Mouse (Mus musculus) erythroblast, adult 5-6 weeks (primary cell): ENCODE results near the gene Gm45213. TPM values are rescaled to one million over a fixed set of nuclear protein-coding genes. Genes with fewer than 3 reads are reported as not detected.

Source experiments
- ATAC-seq: replicated peaks from 2 replicates; pipeline ENCODE4 v1.8.0; 2016; ENCODE audit warnings: moderate number of reproducible peaks, mild to moderate bottlenecking, moderate TSS enrichment, inconsistent platforms; ENCODE audit not compliant: poor library complexity, low FRiP score, severe bottlenecking
- total RNA-seq, 2 experiments: library from RNA; stranded (forward) in 1 of 2; stranded (reverse) in 1 of 2; fragments of 150-400 nt in 1 of 2; fragments of 200-764, 138-1000 nt in 1 of 2; gene quantifications; 2 replicates each; pipeline versions ENCODE4 v1.2.3 to v1.2.4; 2015 to 2017; ENCODE audit warnings: low replicate concordance in 2 of 2

The Gm45213 gene
- not detected in 2 replicates for total RNA-seq (2015; ENCODE audit: low replicate concordance)
- not detected in 2 replicates for total RNA-seq (2017; ENCODE audit: low replicate concordance)

GRCm38 (mm10) chr7:66043552-66044459 is at the start of gene Gm45213:
Gene Gm45213, plus strand, starts transcription at chr7:66043602.
- ATAC-seq: no peak

- ATAC-seq: no peak
These were observed 42.2 kb upstream of the Gm45213 start for GRCm38 (mm10) chr7:66001035-66001754.

- ATAC-seq: no peak
These were observed 41.6 kb upstream of the Gm45213 start for GRCm38 (mm10) chr7:66001797-66002196.

DNA sequence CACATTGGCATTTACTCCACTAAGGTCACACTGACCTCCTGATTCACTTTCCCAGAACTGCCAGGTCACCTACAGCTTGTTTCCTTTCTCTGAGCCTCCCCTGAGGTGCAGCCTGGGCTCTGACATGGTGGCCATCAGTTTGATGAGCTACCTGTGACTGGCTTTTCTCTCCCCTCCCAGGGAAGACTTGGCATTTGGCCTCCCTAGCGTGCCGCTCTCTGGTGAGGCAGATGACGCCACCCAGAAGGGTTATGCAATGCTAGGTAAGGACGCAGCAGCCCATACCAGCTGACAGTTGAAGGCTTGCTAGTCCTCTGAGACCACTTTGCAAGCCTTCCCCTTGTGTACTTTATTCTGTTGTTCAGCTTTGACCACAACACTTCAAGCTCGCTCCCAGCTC is 40.0 kb upstream of the Gm45213 start:
- no peak for ATAC-seq

- ATAC-seq: no peak
These were observed 39.4 kb upstream of the Gm45213 start for GRCm38 (mm10) chr7:66003865-66004638.

GRCm38 (mm10) chr7:66005066-66005465 is 38.3 kb upstream of the Gm45213 start:
- ATAC-seq: no peak

DNA sequence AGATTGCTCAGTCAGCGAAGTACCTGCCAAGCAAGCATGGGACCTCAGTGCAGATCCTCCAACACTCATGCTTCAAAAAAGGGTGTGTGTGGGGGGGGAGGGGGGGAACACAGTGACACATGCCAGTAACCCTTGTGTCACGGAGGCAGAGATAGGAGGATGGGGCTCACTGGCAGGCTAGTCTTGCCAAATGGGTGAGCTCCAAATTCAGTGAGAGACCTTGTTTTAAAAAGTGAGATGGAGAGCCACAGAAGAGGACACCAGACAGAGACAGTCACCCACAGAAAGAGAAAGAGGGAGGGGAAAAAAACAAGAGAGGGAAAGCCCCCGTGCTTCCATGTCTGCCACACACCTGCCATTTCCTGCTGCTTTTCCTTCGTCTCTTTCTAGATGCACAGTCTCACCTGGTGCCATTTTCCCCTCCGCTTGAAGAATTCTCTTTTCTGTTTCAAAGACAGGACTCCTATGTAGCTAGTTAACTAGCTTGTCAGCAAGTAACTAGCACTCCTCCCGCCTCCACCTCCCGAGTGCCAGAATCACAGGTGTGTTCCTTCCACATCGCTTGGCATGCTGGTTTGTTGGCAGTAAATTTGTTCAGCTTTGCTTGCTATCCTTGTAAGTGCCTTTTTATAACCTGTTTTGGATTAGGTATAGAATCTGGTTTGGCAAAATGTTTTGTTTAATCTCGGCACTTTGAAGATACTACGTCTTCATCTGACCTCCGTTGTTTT is 35.1 kb upstream of the Gm45213 start:
- no peak for ATAC-seq

GRCm38 (mm10) chr7:66008892-66009273 is 34.5 kb upstream of the Gm45213 start:
- ATAC-seq: no peak

GRCm38 (mm10) chr7:66010518-66010917 is 32.9 kb upstream of the Gm45213 start:
- ATAC-seq: no peak

DNA sequence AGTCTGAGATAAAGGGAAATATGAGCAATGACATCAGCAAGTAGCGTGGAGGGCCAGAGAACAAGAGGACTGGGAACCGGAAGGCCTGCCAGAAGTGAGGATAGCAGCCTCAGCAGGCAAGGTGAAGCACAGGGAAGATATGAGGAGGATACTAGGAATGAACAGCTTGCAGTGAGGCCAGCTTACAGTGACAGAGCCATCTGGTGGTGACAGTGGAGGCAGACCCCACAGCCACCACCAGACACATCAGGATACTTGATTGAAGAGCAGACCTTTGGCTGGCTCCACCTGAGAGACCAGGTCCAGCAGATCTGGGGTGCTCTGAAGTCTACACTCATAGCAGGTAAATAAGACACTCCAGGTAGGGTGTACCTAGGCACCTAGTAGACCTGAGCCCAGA is 15.7 kb upstream of the Gm45213 start:
- ATAC-seq: no peak

DNA sequence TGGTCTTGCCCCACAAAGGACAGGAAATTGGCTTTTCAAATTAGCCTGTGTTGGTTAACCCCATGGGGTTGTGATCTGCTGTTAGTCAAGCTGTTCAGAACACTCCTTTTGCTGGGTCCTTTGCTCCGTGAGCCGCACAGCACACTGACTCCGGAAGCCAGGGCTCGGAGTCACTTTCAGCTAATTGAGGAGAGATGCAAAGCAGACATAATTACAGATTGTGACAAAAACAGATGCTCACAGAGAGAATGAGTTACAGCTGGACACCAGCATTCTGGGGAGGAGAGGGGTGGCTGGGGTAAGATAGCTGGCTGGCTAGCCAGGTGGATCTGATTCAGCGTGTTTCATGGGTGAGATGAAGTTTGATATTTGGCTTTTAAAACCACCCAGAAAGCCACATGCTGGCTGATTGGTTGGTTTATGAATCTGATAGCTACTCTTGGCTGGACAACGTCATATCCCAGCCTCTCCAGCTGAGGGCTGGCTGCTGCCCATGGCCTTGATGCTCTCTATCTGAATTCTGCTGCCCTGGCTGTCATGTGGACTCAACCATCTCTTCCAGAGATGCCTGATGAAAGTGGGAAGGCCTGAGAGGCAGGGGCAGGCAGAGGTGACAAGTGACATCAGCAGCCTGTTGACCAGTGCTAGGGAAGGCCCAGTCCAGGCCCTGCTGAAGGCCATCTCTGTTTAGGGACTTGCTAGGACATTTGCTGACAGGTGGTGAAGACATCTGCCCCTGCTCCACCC is 14.5 kb upstream of the Gm45213 start:
- ATAC-seq: no peak

GRCm38 (mm10) chr7:66036809-66037208 is 6.6 kb upstream of the Gm45213 start:
- no peak for ATAC-seq

GRCm38 (mm10) chr7:66038261-66038660 is 5.1 kb upstream of the Gm45213 start:
- no peak for ATAC-seq

DNA sequence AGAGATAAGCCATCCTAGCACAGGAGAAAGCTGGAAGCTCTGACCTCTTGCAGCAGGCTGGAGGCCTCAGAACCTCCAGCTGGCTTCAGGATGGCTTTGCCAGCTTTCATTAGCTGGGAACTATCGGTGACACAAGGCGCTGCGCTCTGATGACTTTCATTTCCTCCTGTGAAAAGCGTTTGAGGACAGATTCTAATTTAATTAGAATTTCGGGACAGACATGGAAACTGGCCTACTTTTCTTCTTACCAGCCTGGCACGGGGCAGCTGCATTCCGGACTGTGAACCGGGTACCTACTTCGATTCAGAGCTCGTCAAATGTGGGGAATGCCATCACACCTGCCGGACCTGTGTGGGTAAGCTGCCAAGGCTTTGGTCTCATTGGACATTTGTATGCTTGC is 4.7 kb upstream of the Gm45213 start:
- ATAC-seq: no peak

DNA sequence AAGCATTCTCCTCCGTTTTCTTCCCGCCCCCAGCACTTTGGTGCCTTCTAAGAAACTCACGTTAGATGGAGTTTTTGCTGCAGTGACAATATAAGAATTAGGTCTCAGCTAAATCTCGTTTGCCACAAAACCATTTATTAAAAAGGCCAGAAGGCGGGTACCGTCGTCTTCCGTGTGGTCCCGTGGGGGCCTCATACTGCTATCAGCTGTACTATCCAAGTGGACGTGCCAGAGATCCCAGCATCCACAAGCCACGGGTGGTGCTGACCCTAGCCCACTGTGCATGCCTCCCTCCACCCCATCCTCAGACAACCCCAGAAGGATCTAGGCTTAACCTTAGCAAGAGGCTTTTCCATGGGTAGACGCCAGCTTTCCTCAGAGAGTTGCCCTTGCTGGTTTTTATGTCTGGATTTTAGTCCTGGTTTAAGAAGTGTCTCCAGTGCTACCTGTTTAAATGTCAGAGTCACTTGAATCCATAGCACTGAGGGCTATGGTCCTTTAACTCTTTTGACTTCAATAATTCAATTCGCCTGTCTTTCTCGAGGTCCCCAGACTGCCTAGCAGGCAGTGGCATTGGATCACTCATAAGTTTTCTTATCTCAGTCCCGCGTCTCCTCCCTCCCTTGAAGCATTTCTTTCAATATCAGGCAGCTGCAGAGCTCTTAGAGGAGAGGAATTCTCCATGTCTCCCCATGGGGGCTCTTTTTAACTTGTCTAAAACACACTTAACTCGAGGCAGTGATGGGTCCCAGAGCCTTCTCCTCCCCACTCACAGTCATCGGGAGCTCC is 3.2 kb upstream of the Gm45213 start:
- ATAC-seq: no peak

DNA sequence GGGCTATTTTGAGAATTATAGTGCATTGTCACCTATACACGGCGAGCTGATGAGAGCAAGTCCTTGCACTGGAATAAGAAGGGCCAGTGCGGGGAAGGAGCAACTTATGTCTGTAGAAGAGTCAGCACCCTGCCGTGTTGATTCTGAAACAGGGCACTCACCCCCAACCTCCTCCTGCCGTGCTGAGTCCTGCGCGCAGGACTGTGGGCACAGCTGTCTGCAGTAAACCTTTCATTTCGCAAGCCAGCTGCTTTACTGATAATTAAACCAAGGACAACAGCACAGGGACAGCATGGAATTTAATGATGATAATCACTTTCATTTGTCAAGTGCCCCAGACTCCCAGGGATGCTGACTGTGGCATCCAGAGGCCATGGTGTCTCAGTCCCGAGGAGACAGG is 1.2 kb downstream of the Gm45213 start:
- no peak for ATAC-seq

DNA sequence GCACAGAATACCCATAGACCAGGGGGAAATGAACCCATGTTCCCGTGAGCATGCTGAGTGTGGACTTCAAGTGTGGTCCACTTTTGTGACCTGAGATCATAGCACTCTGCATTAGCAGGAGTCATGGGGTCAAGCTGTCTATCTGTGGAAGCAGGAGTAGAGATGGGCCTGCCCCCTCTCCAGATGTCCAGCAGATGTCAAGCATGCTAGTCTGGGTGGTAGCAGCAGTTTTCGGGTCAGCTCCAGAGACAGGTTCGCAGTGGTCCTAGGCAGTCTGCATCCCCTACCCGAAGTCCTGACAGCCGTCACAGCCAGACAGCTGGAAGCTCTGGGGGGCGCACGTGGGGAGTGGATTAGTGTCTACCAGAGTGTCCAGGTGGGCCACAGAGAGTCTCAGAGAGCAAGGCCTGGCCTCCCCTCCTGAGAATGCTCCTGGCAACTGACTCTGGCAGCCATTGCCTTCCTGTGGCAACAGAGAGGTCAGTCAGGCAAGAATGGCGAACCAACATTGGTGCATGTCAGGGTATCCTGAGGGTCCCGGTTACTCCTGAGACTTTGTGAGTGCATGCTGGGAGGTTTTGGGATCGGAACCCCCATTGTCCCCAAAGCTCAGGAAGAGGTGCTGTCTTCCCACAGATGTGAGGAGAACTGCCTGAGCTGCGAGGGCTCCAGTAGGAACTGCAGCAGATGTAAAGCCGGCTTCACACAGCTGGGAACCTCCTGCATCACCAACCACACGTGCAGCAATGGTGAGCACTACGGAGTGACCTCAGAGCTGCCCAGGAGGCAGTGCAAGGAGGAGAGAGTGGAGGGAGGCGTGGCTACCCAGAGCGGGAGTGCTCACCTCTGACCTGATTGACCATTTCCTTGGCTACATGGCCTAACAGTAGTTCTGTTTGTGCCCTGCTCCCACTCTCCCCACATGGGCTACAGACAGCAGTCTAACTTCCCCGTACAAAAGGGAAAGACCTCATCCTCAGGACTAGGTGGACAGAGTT is 3.8 kb downstream of the Gm45213 start:
- ATAC-seq: no peak
